Mouse (Mus musculus) gastrocnemius, postnatal 14 days (tissue): ENCODE results near the gene Rdh5. TPM values are rescaled to one million over a fixed set of nuclear protein-coding genes. Genes with fewer than 3 reads are reported as not detected.

Source experiments
- DNase-seq: peaks from one replicate; pipeline ENCODE4 v3.0.0; 2021; ENCODE audit warnings: mixed read lengths
- intact Hi-C: fragments of 180-260 bp; cut with DNase I; formaldehyde crosslinking; loops from one replicate; pipeline ENCODE4 v1.15.1; 2025; ENCODE audit warnings: low total_unique reads
- long read RNA-seq, 2 experiments: library from polyadenylated mRNA; stranded (forward); transcript quantifications; one replicate each; pipeline ENCODE4 v2.0.0; 2021
- total RNA-seq, 2 experiments: library from RNA; stranded (reverse); gene quantifications; 2 replicates each; pipeline ENCODE4 v1.2.3; 2021

Gene Rdh5
- 1 to 10 TPM; 5.6 to 7.7 TPM for total RNA-seq
- long read RNA-seq, experiment 1, partial matches to known transcripts, result 0 of 2 reads
- long read RNA-seq, experiment 1, other reads (novel, unspliced or antisense), result 1 of 2 reads
- long read RNA-seq, experiment 2, partial matches to known transcripts, result 0 of 2 reads
- long read RNA-seq, experiment 2, other reads (novel, unspliced or antisense), result 2 of 2 reads

GRCm38 (mm10) chr10:128922822-128923012 lies at the start of gene Rdh5:
TSS of gene Rdh5 (minus strand) at chr10:128922888.
- DNase-seq, result no peak
- intact Hi-C loops, result no loop called here

DNA sequence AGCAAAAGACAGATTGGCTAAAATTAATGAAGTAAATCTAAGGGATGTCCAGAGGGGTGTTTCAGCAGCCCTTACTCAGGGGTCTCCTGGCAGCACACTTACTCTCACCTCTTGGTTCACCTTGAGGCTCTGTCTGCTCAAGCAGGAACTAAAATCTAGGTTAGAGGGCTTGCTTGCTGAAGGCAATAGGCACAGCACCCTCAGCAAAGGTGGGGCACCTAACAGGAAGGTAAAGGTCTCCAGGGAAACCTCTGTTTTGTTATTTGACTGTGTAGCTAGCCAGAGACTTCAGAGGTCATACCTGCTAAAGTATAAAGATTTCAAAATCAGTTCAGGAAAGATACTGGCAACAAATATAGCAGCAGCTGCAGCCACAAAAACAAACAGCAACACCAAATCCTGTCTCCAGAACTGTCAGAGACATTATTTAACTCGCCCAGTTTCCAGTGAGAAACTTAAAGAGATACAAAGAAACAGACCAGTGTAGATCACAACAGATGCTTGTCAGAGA lies 48.1 kb upstream of the Rdh5 start:
- DNase-seq, result no peak
- intact Hi-C loops, result loop anchor here (10.0 kb wide), 1 partner anchor 56 kb away; no protein-coding TSS in a partner anchor

DNA sequence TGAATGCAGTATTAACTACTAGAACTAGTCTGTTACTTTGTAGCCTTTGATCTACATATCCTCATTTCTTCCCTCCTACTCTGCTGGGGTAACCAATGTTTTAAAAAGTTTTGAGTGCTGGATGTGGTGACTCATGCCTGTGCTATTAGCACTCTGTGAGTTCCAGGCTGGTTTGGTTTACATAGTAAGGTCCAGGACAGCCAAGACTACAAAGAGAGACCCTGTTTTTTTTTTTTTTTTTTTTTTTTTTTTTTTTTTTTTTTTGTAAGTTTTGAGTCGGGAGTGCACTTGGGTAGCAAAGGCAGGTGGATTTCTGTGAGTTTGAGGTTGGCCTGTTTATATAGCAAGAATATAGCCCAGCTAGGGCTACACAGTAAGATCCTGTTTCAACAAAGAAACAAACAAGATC lies 45.7 kb upstream of the Rdh5 start:
- DNase-seq, result no peak
- intact Hi-C loops, result no loop called here

DNA sequence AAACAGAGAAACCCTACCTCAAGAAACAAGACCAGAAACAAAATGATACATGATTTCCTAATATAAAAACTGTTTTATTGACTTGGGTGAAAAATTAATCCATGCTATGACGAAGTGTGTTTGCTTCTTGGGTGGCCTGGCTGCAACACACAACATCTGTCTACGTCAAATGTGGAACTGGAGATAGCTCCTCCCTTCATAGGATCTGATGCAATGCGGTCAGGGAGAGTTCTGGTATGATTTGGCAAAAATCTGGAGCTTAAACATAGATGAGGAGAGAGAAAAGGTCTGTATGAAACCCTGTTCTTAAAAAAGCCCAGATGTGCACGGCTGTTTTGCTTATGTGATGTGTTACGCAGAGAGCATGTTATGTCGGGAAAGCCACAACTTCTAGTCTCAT lies 43.2 kb upstream of the Rdh5 start:
- intact Hi-C loops, result no loop called here
- no peak for DNase-seq

DNA sequence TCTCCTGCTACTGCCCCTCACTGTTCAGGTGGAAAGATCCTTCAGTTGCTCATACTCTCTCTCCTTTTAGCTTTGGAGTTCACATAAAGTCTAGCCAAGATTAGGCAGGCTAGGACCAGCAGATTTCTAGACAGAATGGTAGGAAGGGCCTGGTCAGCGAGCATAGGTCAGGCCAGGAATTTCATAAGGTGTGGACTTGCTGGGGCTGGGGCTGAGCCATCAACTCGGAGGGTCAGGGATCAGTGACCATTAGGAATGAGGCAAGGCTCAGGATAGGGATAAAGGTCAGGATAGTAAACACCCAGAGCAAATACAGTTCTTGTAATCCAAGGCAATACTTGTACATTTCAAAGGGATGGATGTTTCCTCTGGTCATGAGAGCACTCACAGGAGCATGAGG lies 42.3 kb upstream of the Rdh5 start:
- DNase-seq, result no peak
- intact Hi-C loops, result no loop called here

DNA sequence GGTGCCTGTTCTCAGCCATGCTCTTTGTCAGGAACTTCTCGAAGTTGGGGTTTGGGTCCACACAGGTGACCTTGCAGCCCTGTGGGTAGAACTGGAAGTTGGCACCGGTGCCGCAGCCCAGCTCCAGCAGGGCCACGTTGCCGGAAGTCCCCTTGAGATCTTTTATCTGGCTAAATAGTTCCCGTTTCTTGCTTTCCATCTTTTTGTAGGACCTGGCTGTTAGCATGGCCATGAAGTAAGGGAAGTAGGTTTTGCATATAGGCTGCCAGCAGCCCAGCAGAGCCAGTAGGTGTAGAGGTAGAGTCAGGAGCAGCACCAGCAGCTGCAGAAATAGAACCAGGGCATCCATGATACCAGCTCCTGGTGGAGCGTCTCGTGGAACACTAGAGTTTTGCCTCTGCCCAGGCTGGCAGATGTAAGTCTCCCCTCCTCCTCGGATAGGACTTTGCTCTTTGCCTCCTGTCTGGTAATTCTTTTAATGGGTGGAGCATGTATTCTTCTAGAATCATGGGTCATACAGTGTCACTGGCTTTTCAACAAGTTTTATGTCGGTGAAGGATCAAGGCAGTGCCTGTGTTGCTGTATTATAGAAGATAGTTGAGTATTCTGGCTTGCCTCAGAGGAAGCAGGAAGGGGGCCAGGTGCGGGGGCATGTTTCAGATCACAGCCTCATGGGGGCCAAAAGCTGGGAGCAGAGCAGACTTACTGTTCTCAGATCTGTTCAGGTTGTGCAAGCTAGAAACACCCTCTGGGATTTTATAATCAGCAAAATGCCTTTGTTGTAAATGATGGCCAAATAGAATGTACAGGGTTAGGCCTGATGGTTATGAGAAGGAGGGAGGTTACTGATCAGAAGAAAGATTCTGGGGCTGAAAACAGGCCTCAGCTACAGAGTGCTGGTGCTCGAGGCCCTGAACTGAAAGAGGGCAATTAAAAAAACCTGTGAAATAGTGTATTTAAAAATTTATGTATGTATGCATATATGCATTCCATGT lies 38.2 kb upstream of the Rdh5 start, which contains the start of gene Mettl7b:
Mettl7b (minus strand) TSS at position 399 of the 995 bp plus-strand sequence.
- intact Hi-C loops, result no loop called here
- DNase-seq, result no peak

DNA sequence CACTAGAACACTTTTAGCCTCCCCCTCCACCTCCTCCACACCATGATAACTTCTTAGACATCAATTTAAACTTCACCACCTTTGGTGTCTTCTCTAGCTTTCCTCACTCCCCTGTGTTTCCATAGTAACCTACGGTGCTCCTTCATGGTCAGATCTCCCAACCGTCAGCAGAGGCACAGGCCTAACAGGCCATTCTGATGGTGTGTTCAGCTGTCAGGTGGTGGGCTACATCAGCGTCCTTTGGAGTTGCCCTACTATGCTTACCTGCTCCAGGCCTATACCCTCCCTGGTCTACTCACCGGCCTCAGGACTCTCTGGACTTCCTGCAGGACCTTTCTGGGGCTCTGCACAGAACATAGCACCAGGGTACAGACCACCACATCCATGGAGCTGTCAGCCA lies 37.5 kb upstream of the Rdh5 start:
- intact Hi-C loops, result no loop called here
- no peak for DNase-seq

DNA sequence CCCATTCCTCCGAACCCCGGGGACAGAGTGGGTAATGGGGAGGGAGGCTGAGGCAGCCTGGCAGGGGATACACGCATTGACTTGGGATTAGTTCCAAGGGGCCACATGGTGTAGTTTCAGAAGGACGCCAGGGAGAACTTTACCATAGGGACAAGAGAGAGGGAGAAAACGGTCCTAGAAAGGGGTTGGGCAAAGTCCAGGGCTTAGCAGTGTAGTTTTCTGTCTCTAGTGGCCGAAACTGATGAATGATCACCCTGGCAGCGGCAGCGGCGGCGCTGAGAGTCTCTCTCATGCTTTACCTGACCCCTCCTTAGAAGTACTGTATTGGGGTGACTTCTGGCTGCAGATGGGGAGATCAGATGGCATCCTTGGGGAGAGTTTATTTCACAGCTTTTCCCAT lies 35.7 kb upstream of the Rdh5 start:
- intact Hi-C loops, result loop anchor here (10.0 kb wide), 1 partner anchor 114 kb away; no protein-coding TSS in a partner anchor
- no peak for DNase-seq

DNA sequence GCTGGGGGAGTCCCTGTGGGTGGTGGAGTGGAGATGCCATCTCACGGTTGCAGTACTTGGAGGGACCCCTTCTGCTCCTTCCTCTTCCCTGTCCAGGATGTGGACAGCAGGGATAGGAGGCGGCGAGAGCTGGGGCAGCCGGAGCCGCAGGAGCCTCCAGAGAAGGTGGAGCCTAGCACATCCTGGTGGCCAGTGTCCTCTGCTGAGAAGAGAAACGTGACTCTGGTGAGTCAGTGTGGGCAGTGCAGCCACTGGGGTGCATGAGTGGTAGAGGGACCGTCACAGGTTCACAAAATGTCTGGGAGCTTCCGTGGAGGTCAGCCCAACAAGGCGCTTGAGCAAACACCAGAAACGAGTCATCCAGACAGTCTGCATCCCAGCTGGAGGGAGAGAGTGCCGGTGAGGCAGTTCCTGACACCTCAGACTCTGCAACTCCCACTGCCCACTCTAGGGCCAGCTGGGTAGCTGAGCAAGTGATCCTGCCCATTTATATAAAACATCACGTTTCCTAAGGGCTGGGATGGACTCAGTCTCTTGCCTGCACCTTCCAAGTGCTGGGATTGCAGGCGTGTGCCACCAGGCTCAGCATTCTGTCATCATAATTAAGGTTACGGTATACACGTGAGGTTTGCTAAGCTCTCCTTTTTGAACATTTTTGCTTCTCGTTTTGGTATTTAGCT lies 27.7 kb upstream of the Rdh5 start:
- no peak for DNase-seq
- intact Hi-C loops, result loop anchor here (10.0 kb wide), 1 partner anchor 106 kb away; no protein-coding TSS in a partner anchor

DNA sequence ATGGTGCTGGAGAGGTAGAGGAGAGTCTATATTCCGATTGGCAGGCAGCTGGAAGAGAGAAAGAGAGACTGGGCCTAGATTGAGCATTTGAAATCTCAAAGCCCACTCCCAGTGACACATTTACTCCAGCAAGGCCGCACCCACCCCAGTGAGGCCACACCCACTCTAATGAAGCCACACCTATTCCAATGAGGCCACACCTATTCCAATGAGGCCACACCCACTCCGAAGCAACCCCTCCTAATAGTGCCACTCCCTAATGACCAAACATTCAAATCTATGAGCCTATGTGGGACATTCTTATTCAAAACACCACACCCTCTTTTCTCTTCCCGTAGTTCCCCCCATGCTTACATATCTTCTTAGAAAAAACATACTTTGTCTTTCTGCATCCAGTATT lies 24.8 kb upstream of the Rdh5 start:
- DNase-seq, result no peak
- intact Hi-C loops, result loop anchor here (5.0 kb wide), 1 partner anchor 35 kb away; no protein-coding TSS in a partner anchor

- DNase-seq, result peak; percentile 72
- intact Hi-C loops, result loop anchor here (5.0 kb wide), 1 partner anchor 33 kb away; no protein-coding TSS in a partner anchor
These were observed 23.0 kb upstream of the Rdh5 start for GRCm38 (mm10) chr10:128945675-128946074.

DNA sequence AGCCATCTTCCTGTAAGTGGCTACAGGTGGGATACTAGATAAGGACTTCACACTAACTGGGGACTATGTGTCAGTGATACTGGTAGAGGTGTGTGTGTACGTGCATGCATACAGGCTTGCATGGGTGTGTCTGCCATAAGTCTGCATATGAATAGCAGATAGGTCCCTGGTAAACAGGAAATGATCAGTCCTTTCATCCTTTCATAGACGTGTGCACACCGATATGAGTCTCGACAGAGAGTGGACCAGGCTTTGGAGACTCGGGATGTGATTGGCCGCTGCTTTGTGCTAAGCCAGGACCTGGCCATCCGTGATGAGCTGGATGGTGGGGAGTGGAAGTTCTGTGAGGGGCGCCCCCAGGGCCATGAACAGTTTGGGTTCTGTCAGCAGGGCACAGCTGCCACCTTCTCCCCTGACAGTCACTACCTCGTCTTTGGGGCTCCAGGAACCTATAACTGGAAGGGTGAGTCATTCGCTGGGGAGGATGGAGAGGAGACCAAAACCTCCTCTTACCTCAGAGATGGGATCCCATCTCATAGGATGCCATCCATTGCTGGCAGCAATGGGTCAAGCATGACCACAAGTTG lies 17.9 kb upstream of the Rdh5 start:
- intact Hi-C loops, result no loop called here
- DNase-seq, result no peak

- intact Hi-C loops, result no loop called here
- DNase-seq, result no peak
These were observed 16.3 kb upstream of the Rdh5 start for GRCm38 (mm10) chr10:128938974-128939373.

DNA sequence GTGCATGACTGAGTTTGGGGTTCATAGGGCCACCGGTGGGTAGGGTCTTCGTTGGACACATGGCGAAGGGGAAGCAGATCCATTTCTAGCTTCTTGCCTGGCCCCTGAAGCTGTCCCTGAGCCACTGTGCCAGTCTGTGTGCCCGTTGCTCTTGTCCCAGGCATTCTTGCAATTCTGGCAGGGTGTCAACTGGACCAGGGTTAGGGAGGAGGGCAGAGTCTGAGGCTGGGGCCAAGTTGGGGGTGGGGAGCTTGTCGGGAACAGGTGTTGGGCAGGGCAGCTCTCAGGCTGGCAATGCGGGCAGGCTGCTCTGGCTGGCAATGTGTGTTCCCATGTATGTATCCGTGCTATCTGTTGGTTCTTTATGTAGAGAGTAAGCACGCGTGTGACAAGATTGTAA lies 15.8 kb upstream of the Rdh5 start:
- intact Hi-C loops, result no loop called here
- peak; percentile 93 for DNase-seq

DNA sequence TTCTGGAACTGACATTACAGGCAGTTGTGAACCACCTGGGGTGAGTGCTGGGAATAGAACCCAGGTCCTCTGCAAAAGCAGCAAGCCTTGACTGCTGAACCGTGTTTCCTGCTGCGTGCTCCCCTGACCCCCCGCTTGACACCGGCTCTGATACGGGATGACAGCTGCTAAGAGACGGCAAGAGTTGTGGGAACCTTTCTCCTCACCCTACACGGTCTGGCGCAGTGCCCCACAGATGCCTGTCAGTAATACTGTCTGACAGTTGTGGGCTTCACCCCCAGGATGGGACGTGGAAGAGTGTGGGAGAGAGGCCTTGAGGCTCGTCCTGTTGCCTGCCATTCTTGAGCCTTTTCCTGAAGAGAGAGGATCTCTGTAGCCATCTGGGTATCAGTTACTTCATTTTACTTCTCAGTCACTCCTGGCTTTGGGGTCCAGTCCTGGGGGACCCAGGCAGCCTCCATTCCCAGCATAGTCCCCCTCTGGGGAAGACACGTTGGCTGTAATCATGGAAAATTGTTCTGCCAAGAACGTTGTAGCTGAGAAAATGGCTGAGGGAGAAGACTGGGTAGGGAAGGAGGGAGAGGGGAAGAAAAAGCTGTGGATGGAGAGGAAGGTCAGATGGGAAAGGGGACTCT lies 15.2 kb upstream of the Rdh5 start:
- intact Hi-C loops, result no loop called here
- DNase-seq, result peak; percentile 79

DNA sequence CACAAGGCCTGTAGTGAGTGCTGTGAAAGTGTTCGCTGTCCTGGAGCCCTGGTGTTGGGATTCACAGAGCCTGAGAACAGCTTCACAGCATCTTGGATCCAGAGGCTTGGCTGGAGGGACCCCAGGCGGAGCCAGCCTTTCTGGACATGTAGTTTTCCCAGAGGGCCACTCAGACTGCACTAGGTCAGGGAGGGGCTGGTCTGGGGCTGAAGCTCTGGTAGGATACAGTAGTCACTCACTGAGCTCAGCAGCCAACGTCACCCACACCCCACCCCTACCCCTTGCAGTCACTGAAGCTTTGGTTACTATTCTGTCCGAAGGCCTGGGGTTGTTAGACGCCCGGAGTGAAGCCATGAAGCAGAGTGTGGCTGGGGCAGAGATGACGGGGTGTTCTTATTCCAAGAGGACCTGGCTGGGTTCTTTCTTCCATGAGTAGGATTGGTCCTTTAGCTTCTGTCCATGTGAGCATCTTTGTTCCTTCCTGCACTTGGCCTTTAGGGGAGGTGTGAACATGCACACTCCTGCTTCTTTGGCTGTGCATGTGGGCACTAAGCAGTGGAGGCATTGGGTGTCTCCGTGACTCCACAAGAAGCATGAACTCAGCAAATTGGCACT lies 13.2 kb upstream of the Rdh5 start:
- DNase-seq, result peak; percentile 66
- intact Hi-C loops, result no loop called here

GRCm38 (mm10) chr10:128934997-128935787 lies 12.5 kb upstream of the Rdh5 start:
- DNase-seq, result no peak
- intact Hi-C loops, result no loop called here
